Mouse (Mus musculus) cortical plate, adult 2 months (tissue): ENCODE measurements around the gene Slc4a8.

Experiments used
- CTCF ChIP-seq: fragments of 200-500 bp; IDR thresholded peaks from 2 replicates; pipeline ENCODE4 v1.5.1; 2011; ENCODE audit warnings: mild to moderate bottlenecking, control low read depth, low read length; ENCODE audit not compliant: insufficient read depth; ENCODE audit errors: extremely low read depth
- POLR2A ChIP-seq: fragments of 200-500 bp; IDR thresholded peaks from 2 replicates; pipeline ENCODE4 v1.6.1; 2011; ENCODE audit warnings: mild to moderate bottlenecking, low read length, control low read depth; ENCODE audit not compliant: insufficient read depth; ENCODE audit errors: extremely low read depth

- TF ChIP-seq POLR2A: no peak
- TF ChIP-seq CTCF: no peak
These were observed 52.5 kb downstream of the Slc4a8 start for GRCm38 (mm10) chr15:100814066-100814465.
